Comparison of ENCODE assay signal across 7 mouse cellular contexts in genomic region chr1:154054874-154055273, GRCm38 (mm10).
"Had no signal": no experiment of that assay in that cellular context is flagged by ENCODE, and none has a peak within 500 bp of the region (broad histone marks: within the 10 kb centered on the region; RNA-seq: fewer than 3 reads in every experiment).

No protein-coding gene starts in this region.

- DNase-seq: lung, adult 2 months; lung, postnatal 14 days; lung, postnatal 36 days; right cerebral cortex, postnatal 14 days; thymus, adult 2 months; thymus, postnatal 25 days; thymus, postnatal 4 days had no signal
